34 mouse cellular contexts compared by ENCODE assay signal in the genomic region with DNA sequence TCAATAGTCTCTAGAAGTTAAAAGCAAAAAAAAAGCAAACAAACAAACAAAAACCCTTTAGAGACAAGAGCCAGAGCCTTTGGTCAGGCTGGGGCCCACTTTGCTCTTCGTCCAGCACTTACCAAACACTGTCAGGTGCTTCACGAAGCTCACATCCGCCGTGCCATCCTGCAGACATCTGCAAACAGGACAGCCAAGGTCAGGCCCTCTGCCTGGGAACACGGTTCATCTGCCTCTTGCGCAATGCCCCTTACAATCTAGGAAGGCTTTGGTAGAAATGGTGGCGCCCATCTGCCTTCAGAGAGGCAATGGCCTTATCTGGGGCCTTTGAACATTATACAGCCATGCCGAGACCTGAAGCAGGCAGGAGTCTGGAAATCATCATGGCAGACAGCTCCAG. TPM values are rescaled to one million over a fixed set of nuclear protein-coding genes. Genes with fewer than 3 reads are reported as not detected.
DNase-seq lines count a peak whose midpoint lies in the region; ATAC-seq and TF ChIP-seq lines count a peak whose summit lies in the region.
"Had no signal": no experiment of that assay in that cellular context is flagged by ENCODE, and none has a peak within 500 bp of the region (broad histone marks: within the 10 kb centered on the region; RNA-seq: fewer than 3 reads in every experiment).

No protein-coding gene starts in this region.

- TF ChIP-seq POLR2A in liver, adult 2 months (IDR thresholded peaks at IDR 0.05; ENCODE audit: extremely low read depth, insufficient read depth, low read length): no peak

- H3K4me2 ChIP-seq in liver, embryonic 15.5 days: no peak overlapping the region
- H3K4me2 ChIP-seq in forebrain, embryonic 13.5 days: no peak overlapping the region
- H3K4me2 ChIP-seq: heart, embryonic 13.5 days; hindbrain, embryonic 15.5 days; kidney, embryonic 15.5 days; limb, embryonic 12.5 days; lung, embryonic 14.5 days; neural tube, embryonic 15.5 days; stomach, embryonic 15.5 days had no signal

- peak; percentile 58 for ATAC-seq in liver, embryonic 15.5 days (ENCODE audit: insufficient read depth)
- no peak for ATAC-seq in cerebellum, adult (ENCODE audit: insufficient number of reproducible peaks, low FRiP score, low TSS enrichment)
- no peak for ATAC-seq in forebrain, embryonic 13.5 days
- ATAC-seq: CD4-positive, CD25-positive, alpha-beta regulatory T cell, adult 4 months; inflammation-experienced regulatory T-cells, adult 6 months had no signal

- no peaks in the 10 kb centered on the region for H3K79me2 ChIP-seq in liver, adult 2 months (ENCODE audit: control insufficient read depth, insufficient read depth, low read length)

- H3K36me3 ChIP-seq in liver, adult 2 months (ENCODE audit: control insufficient read depth, insufficient read depth, low read length): peaks cover 43% of the 10 kb centered on the region
- peaks cover 90% of the 10 kb centered on the region for H3K36me3 ChIP-seq in liver, embryonic 15.5 days (replicated peaks)
- H3K36me3 ChIP-seq in forebrain, embryonic 13.5 days (ENCODE audit: poor library complexity, severe bottlenecking): no peaks in the 10 kb centered on the region
- H3K36me3 ChIP-seq: heart, embryonic 13.5 days; hindbrain, embryonic 10.5 days; hindbrain, embryonic 15.5 days; kidney, embryonic 15.5 days; limb, embryonic 12.5 days; neural tube, embryonic 15.5 days; stomach, embryonic 15.5 days had no signal

- 23% methylated on average over 8 of the region's 8 CpGs for WGBS in liver, adult 2 months
- 67% methylated on average over 8 of the region's 8 CpGs for WGBS in liver, embryonic 15.5 days (ENCODE audit: insufficient replicate concordance)
- 88% methylated on average over 8 of the region's 8 CpGs for WGBS in forebrain, embryonic 13.5 days

- H3K9me3 ChIP-seq in liver, embryonic 15.5 days (replicated peaks): no peaks in the 10 kb centered on the region
- H3K9me3 ChIP-seq in forebrain, embryonic 13.5 days (replicated peaks): no peaks in the 10 kb centered on the region
- H3K9me3 ChIP-seq: heart, embryonic 13.5 days; hindbrain, embryonic 10.5 days; hindbrain, embryonic 15.5 days; kidney, embryonic 15.5 days; limb, embryonic 12.5 days; neural tube, embryonic 15.5 days; stomach, embryonic 15.5 days had no signal

- no peak overlapping the region for H3K4me3 ChIP-seq in liver, adult 2 months (ENCODE audit: insufficient read depth, low read depth, low read length)
- H3K4me3 ChIP-seq in liver, embryonic 15.5 days (replicated peaks): no peak overlapping the region
- H3K4me3 ChIP-seq in forebrain, embryonic 13.5 days: no peak overlapping the region
- H3K4me3 ChIP-seq: erythroblast, embryonic 14.5 days; heart, embryonic 13.5 days; hindbrain, embryonic 10.5 days; hindbrain, embryonic 15.5 days; kidney, embryonic 15.5 days; limb, embryonic 12.5 days; neural tube, embryonic 15.5 days; stomach, embryonic 15.5 days had no signal

- H3K27ac ChIP-seq in liver, adult 2 months (replicated peaks; ENCODE audit: insufficient read depth, low read depth, low read length): peak overlapping the region; percentile 56
- H3K27ac ChIP-seq in liver, embryonic 15.5 days (replicated peaks): 0 out of 2 replicates have a peak overlapping the region, but pooled peaks have one; percentile 16
- no peak overlapping the region for H3K27ac ChIP-seq in forebrain, embryonic 13.5 days
- H3K27ac ChIP-seq: heart, embryonic 13.5 days; hindbrain, embryonic 10.5 days; hindbrain, embryonic 15.5 days; kidney, embryonic 15.5 days; limb, embryonic 12.5 days; neural tube, embryonic 15.5 days; stomach, embryonic 15.5 days had no signal

- no peaks in the 10 kb centered on the region for H3K27me3 ChIP-seq in liver, adult 2 months (ENCODE audit: control insufficient read depth, insufficient read depth, low read length)
- no peaks in the 10 kb centered on the region for H3K27me3 ChIP-seq in liver, embryonic 15.5 days
- H3K27me3 ChIP-seq in forebrain, embryonic 13.5 days: no peaks in the 10 kb centered on the region
- H3K27me3 ChIP-seq: heart, embryonic 13.5 days; hindbrain, embryonic 15.5 days; kidney, embryonic 15.5 days; limb, embryonic 12.5 days; neural tube, embryonic 15.5 days; stomach, embryonic 15.5 days had no signal

- H3K9ac ChIP-seq in liver, adult 2 months (ENCODE audit: low read depth, low read length): no peak overlapping the region
- no peak overlapping the region for H3K9ac ChIP-seq in liver, embryonic 15.5 days
- no peak overlapping the region for H3K9ac ChIP-seq in forebrain, embryonic 13.5 days
- H3K9ac ChIP-seq: heart, embryonic 13.5 days; hindbrain, embryonic 15.5 days; kidney, embryonic 15.5 days; limb, embryonic 12.5 days; lung, embryonic 14.5 days; neural tube, embryonic 15.5 days; stomach, embryonic 15.5 days had no signal

- DNase-seq in adrenal gland, postnatal 10 days: peak; percentile 9
- no peak for DNase-seq in adrenal gland, postnatal 14 days
- DNase-seq in liver, adult 2 months (ENCODE audit: extremely low read depth, low read depth, low spot score): peak; percentile 95
- DNase-seq in cerebellum, adult 8-10 months: no peak
- DNase-seq: cerebellum, adult 11 months; cerebellum, postnatal 10 days; gastrocnemius, postnatal 25 days; heart, adult 18-20 months; heart, postnatal 14 days; kidney, adult 11 months; kidney, postnatal 25 days; lung, embryonic 14.5 days; lung, postnatal 14 days; midbrain, embryonic 14.5 days; right cerebral cortex, postnatal 25 days; thymus, postnatal 14 days had no signal

- TF ChIP-seq CTCF in liver, adult 2 months (IDR thresholded peaks at IDR 0.05; ENCODE audit: low read depth, low read length): no peak

- H3K4me1 ChIP-seq in liver, adult 2 months (ENCODE audit: control insufficient read depth, insufficient read depth, low read length): no peaks in the 10 kb centered on the region
- peaks cover 30% of the 10 kb centered on the region for H3K4me1 ChIP-seq in liver, embryonic 15.5 days (replicated peaks)
- peaks cover 8% of the 10 kb centered on the region for H3K4me1 ChIP-seq in forebrain, embryonic 13.5 days
- H3K4me1 ChIP-seq: heart, embryonic 13.5 days; hindbrain, embryonic 10.5 days; kidney, embryonic 15.5 days; limb, embryonic 12.5 days; stomach, embryonic 15.5 days had no signal

RNA-seq across cellular contexts. Expression of gene 1300017J02Rik, which starts 30.1 kb away (rescaled TPM):
- total RNA-seq in adrenal gland, postnatal 10 days (2021): 10 to 100 TPM; 22.6 to 51.8 TPM
- 3.2 and 39.5 TPM in 2 replicates for total RNA-seq in adrenal gland, postnatal 14 days (2021)
- total RNA-seq in liver, adult 2 months (2014; rRNA removed): 600 and 608 TPM in 2 replicates
- polyA plus RNA-seq in liver, adult 2 months (2012; rRNA removed): 267 and 288 TPM in 2 replicates
- 74.2 and 96.0 TPM in 2 replicates for polyA plus RNA-seq in liver, embryonic 15.5 days (2015; fragmentation: Nextera tagmentation; extraction: Ambion mirVana)
- polyA plus RNA-seq in forebrain, embryonic 13.5 days (2015; fragmentation: Nextera tagmentation; extraction: Ambion mirVana): 1.2 and 1.8 TPM in 2 replicates
- total RNA-seq: gastrocnemius, postnatal 25 days; heart, adult 18-20 months; left cerebral cortex, adult 18-20 months; left cerebral cortex, postnatal 25 days; monocyte, adult 5-6 weeks had no signal
- polyA plus RNA-seq: CD4-positive, CD25-positive, alpha-beta regulatory T cell, adult 4 months; inflammation-experienced regulatory T-cells, adult 6 months had no signal

RNA-seq across cellular contexts. Expression of gene Topbp1, which starts 30.2 kb away (rescaled TPM):
- total RNA-seq in adrenal gland, postnatal 10 days (2021): 10 to 100 TPM; 34.2 to 46.8 TPM
- 41.9 and 47.4 TPM in 2 replicates for total RNA-seq in adrenal gland, postnatal 14 days (2021)
- 7.9 and 8.4 TPM in 2 replicates for total RNA-seq in liver, adult 2 months (2014; rRNA removed)
- 1.9 and 2.3 TPM in 2 replicates for polyA plus RNA-seq in liver, adult 2 months (2012; rRNA removed)
- polyA plus RNA-seq in liver, embryonic 15.5 days (2015; fragmentation: Nextera tagmentation; extraction: Ambion mirVana): 35.1 and 38.2 TPM in 2 replicates
- polyA plus RNA-seq in forebrain, embryonic 13.5 days (2015; fragmentation: Nextera tagmentation; extraction: Ambion mirVana): 59.9 and 66.3 TPM in 2 replicates

RNA-seq across cellular contexts. Expression of gene Trf, which starts 44.6 kb away (rescaled TPM):
- total RNA-seq in adrenal gland, postnatal 10 days (2021): 1,000 to 10,000 TPM; 3,036 to 6,940 TPM
- 247 and 3,461 TPM in 2 replicates for total RNA-seq in adrenal gland, postnatal 14 days (2021)
- 18,586 and 23,528 TPM in 2 replicates for total RNA-seq in liver, adult 2 months (2014; rRNA removed)
- 26,375 and 34,444 TPM in 2 replicates for polyA plus RNA-seq in liver, adult 2 months (2012; rRNA removed)
- polyA plus RNA-seq in liver, embryonic 15.5 days (2015; fragmentation: Nextera tagmentation; extraction: Ambion mirVana): 10,865 and 16,074 TPM in 2 replicates
- 15.7 and 23.3 TPM in 2 replicates for polyA plus RNA-seq in forebrain, embryonic 13.5 days (2015; fragmentation: Nextera tagmentation; extraction: Ambion mirVana)

RNA-seq across cellular contexts. Expression of gene Gm20425, which starts 44.7 kb away (rescaled TPM):
- 10 to 100 TPM; 13.9 to 18.0 TPM for total RNA-seq in adrenal gland, postnatal 10 days (2021)
- total RNA-seq in adrenal gland, postnatal 14 days (2021): 15.2 and 22.4 TPM in 2 replicates
- 0.94 and 1.1 TPM in 2 replicates for total RNA-seq in liver, adult 2 months (2014; rRNA removed)
- polyA plus RNA-seq in liver, adult 2 months (2012; rRNA removed): 0.37 and 0.43 TPM in 2 replicates
- 0.24 and 2.3 TPM in 2 replicates for polyA plus RNA-seq in liver, embryonic 15.5 days (2015; fragmentation: Nextera tagmentation; extraction: Ambion mirVana)
- 3.3 TPM in 1 of 2 replicates, not detected in the other for polyA plus RNA-seq in forebrain, embryonic 13.5 days (2015; fragmentation: Nextera tagmentation; extraction: Ambion mirVana)
- total RNA-seq: common myeloid progenitor, adult 5-6 weeks; monocyte, adult 5-6 weeks had no signal
- polyA plus RNA-seq: erythroblast, embryonic 14.5 days; heart, embryonic 13.5 days; hindbrain, embryonic 10.5 days; hindbrain, embryonic 15.5 days; lung, embryonic 14.5 days; urinary bladder, adult 2 months had no signal

Comparison
In these comparisons a context has a peak if more than half of its experiments do, and no peak if none do; other contexts are left out.
1. DNase-seq: peak in adrenal gland, postnatal 10 days (single experiment) and liver, adult 2 months (single experiment); none in adrenal gland, postnatal 14 days (single experiment) and cerebellum, adult 8-10 months (single experiment).
2. RNA of gene 1300017J02Rik, which starts 30.1 kb away (total RNA-seq): 600 to 608 TPM in liver, adult 2 months; 22.6 to 51.8 TPM in adrenal gland, postnatal 10 days and 3.2 to 39.5 TPM in adrenal gland, postnatal 14 days; every median in the first group is over 10 times any median in the second.